Mouse (Mus musculus) stomach, embryonic 14.5 days (tissue): ENCODE measurements around the gene Ncoa3. TPM values are rescaled to one million over a fixed set of nuclear protein-coding genes. Genes with fewer than 3 reads are reported as not detected.

Source experiments
- ATAC-seq: fragments of 200-750 bp; cut with Nextera tagmentation; 2 replicates; pipeline ENCODE4 v1.8.0; 2017; ENCODE audit warnings: low read depth, moderate TSS enrichment; ENCODE audit not compliant: insufficient number of reproducible peaks, insufficient read depth, low FRiP score
- H3K27ac ChIP-seq: fragments of 300-500 bp; sonication (generic); 2 replicates; pipeline ENCODE4 v1.5.1; 2014; ENCODE audit warnings: mild to moderate bottlenecking, low read length, moderate library complexity, mixed read lengths
- H3K27me3 ChIP-seq: fragments of 300-500 bp; sonication (generic); 2 replicates; pipeline ENCODE4 v1.6.1; 2014; ENCODE audit warnings: low read length, control low read depth, mixed read lengths; ENCODE audit not compliant: control insufficient read depth, insufficient read depth
- H3K36me3 ChIP-seq: fragments of 300-500 bp; sonication (generic); 2 replicates; pipeline ENCODE4 v1.6.1; 2014; ENCODE audit warnings: mild to moderate bottlenecking, control low read depth, low read length, moderate library complexity, mixed read lengths; ENCODE audit not compliant: control insufficient read depth, insufficient read depth
- H3K4me1 ChIP-seq: fragments of 300-500 bp; sonication (generic); 2 replicates; pipeline ENCODE4 v1.6.1; 2014; ENCODE audit warnings: low read length, control low read depth, mixed read lengths; ENCODE audit not compliant: control insufficient read depth, insufficient read depth
- H3K4me2 ChIP-seq: fragments of 300-500 bp; sonication (generic); replicated peaks from 2 replicates; pipeline ENCODE4 v1.6.1; 2014; ENCODE audit warnings: low read depth, low read length, control low read depth
- H3K4me3 ChIP-seq: fragments of 300-500 bp; sonication (generic); 2 replicates; pipeline ENCODE4 v1.5.1; 2014; ENCODE audit warnings: low read depth, low read length, control low read depth
- H3K9ac ChIP-seq: fragments of 300-500 bp; sonication (generic); replicated peaks from 2 replicates; pipeline ENCODE4 v1.6.1; 2014; ENCODE audit warnings: low read depth, mild to moderate bottlenecking, control low read depth, low read length, moderate library complexity, mixed read lengths
- H3K9me3 ChIP-seq: fragments of 300-500 bp; sonication (generic); 2 replicates; pipeline ENCODE4 v1.6.1; 2016; ENCODE audit warnings: low read depth, low read length, control low read depth; ENCODE audit not compliant: control insufficient read depth
- WGBS: fragments of 180-500 bp; shearing (Covaris S2); extraction: QIAGEN DNeasy Blood & Tissue Kit; methylation state at CpG from one replicate; pipeline ENCODE4 v1.1.7; 2014; 5-methylcytosine and 5-hydroxymethylcytosine counted together
- polyA plus RNA-seq: library from polyadenylated mRNA; unstranded; fragments of >200 nt; fragmentation: Nextera tagmentation; extraction: Ambion mirVana; gene quantifications from 2 replicates; pipeline ENCODE4 v1.2.1, GENCODE M21; 2014

The Ncoa3 gene
- polyA plus RNA-seq, 1 experiment from 2014 or later: 25.7 TPM

DNA sequence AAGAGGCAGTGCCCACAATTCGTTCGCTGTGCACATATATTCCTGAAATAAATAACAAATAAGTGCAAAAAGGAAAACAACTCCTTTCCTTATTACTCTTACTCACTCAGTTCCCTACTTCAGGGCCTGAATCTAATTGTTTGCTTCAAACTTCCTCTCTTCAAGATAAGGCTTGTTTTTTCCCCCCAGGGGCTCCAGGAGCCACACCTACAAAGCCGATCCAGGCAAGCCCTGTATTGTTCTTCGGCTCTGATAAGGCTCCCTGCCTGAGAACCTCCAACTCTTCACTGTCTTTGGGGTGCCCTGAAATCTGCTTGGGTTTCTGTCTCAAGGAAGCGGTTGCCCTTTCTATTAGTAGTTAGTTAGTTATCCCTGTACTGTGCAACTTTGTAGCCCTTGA is 15.6 kb upstream of the Ncoa3 start:
- Histone ChIP-seq H3K9me3 (no peaks in the 10 kb centered on the region), H3K9ac (no peak overlapping the region), H3K4me1 (0 out of 2 replicates have a peak, but pooled peaks cover 2% of the 10 kb centered on the region), H3K4me2 (no peak overlapping the region), H3K27me3 (no peaks in the 10 kb centered on the region), H3K27ac (peak overlapping the region; percentile 33; the same call in 1 of the 2 replicates), H3K4me3 (no peak overlapping the region), H3K36me3 (no peaks in the 10 kb centered on the region)
- 59% methylated on average over 5 of the region's 5 CpGs for WGBS
- ATAC-seq: no peak

DNA sequence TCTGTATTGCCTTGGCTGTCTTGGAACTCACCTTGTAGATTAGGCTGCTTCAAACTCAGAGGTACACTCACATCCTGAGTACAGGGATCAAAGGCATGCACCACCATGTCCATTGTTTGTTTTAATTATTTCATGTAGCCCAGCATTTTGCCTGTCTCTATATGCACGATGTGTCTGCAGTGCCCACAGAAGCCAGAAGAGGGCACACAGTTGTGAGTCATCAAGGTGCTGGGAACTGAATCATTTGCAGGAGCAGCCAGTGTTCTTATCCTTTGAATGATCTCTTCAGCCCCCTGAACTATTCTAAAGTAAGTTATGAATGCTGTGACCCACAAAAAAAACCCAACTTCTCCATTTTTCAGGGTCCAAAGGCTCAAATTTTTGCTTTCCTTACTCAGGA is 14.3 kb upstream of the Ncoa3 start:
- no peaks in the 10 kb centered on the region for H3K36me3 ChIP-seq
- H3K9me3 ChIP-seq: no peaks in the 10 kb centered on the region
- no peak for ATAC-seq
- H3K9ac ChIP-seq: no peak overlapping the region
- no peak overlapping the region for H3K4me2 ChIP-seq
- peaks cover 7% of the 10 kb centered on the region; the same call in 1 of the 2 replicates for H3K4me1 ChIP-seq
- H3K27ac ChIP-seq: no peak overlapping the region
- 94% methylated on average over 1 of the region's 1 CpGs for WGBS
- H3K4me3 ChIP-seq: no peak overlapping the region
- H3K27me3 ChIP-seq: no peaks in the 10 kb centered on the region

DNA sequence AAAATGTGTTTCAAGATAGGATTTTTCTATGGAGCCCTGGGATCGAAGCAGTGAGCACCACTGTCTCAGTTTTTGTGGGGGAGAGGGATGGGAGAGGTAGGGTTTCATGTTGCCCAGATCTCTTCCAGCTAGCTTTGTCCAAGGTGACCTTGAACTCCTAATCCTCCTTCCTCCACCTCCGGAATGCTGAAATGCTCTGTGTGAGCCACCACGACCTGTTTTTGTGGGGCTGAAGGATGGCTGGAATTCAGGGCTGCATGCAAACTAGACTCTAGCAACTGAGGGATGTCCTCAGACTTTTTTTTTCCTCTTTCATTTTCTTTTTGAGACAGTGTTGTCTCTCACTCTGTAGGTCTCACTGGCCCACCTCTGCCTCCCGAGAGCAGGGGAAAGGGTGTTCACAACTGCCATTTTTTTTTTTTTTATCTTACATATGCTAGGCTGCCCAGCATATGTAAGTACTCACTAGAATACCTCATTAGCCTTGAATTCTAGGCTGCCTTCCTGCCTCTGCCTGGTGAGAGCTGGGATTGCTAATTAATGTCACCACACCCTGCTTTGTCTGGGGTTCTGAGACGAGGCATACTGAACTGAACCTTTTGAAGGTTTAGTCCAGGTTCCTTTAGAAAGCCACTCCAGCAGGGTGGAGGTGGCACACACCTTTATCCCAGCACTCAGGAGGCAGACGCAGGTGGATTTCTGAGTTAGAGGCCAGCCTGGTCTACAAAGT is 11.0 kb upstream of the Ncoa3 start:
- WGBS: 65% methylated on average over 6 of the region's 6 CpGs
- ATAC-seq: no peak
- no peak overlapping the region for H3K4me2 ChIP-seq
- no peaks in the 10 kb centered on the region for H3K9me3 ChIP-seq
- no peaks in the 10 kb centered on the region for H3K36me3 ChIP-seq
- H3K27ac ChIP-seq: no peak overlapping the region
- no peak overlapping the region for H3K9ac ChIP-seq
- H3K4me1 ChIP-seq: peaks cover 7% of the 10 kb centered on the region; the same call in 1 of the 2 replicates
- no peaks in the 10 kb centered on the region for H3K27me3 ChIP-seq
- H3K4me3 ChIP-seq: no peak overlapping the region

DNA sequence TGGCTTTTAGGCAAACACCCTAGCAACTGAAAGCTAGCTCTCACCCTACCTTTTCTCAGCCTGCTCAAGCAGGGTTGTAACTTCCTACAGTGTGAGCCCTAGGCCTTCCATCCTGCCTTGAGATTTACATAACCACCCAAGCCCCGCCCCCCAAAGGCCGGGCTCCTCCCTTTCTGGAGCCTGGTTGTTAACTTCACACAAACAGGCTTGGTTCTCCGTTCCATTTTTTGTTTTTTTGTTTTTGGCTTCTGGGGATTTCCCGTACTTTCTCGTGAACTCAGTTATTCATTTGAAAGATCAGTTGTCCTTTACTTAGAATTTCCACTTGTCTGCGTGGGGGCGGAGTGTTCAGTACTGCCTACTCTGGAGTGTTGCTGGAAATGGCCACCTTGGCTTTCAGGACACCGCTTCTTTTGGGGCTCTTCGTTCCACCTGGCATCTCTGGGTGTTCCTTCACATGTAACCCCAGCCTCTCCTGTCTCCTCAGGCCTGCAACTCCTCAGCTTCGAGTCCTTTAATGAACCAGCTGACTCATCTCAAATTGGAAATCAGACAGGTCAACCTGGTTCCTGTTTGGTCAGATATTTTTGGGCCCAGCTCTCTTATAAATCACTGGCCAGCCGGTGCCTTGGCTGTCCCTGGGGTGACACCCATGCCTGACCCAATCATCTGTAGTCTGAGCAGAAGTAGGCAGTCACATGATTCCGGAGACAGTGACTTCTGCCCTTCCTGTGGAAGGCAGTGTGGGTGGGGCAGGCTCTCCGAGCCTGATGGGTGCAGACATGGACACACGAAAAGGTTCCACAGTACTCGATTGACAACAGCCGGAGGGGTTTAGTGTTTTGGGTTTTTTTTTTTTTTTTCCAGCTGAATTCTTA is 9.7 kb upstream of the Ncoa3 start:
- H3K4me2 ChIP-seq: no peak overlapping the region
- H3K27ac ChIP-seq: peak overlapping the region; percentile 4; the same call in 1 of the 2 replicates
- no peaks in the 10 kb centered on the region for H3K27me3 ChIP-seq
- no peak overlapping the region for H3K4me3 ChIP-seq
- H3K4me1 ChIP-seq: peaks cover 5% of the 10 kb centered on the region; the same call in 1 of the 2 replicates
- no peaks in the 10 kb centered on the region for H3K9me3 ChIP-seq
- 0 out of 2 replicates have a peak, but pooled peaks have one; percentile 46 for ATAC-seq
- 44% methylated on average over 16 of the region's 16 CpGs for WGBS
- H3K36me3 ChIP-seq: no peaks in the 10 kb centered on the region
- H3K9ac ChIP-seq: no peak overlapping the region

DNA sequence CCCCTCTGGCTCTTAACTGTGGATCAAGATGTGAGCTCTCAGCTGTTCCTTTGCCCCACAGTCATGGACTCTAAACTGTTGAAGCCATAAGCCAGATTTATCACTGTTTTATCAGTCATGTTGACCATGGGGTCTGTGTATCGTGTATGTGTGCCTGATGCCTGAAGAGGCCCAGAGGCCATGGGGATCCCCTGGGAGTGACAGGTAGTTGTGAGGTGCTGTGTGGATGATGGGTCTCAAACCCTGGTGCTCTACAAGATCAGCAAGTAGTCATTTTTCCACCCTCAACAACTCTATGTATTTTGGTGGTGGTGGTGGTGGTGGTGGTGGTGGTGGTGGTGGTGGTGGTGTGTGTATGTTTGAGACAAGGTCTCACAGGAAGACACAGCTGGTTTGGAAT is 8.1 kb upstream of the Ncoa3 start:
- ATAC-seq: no peak
- H3K4me2 ChIP-seq: no peak overlapping the region
- 95% methylated on average over 1 of the region's 1 CpGs for WGBS
- no peak overlapping the region for H3K27ac ChIP-seq
- no peaks in the 10 kb centered on the region for H3K9me3 ChIP-seq
- H3K27me3 ChIP-seq: no peaks in the 10 kb centered on the region
- H3K9ac ChIP-seq: no peak overlapping the region
- peaks cover 5% of the 10 kb centered on the region; the same call in 1 of the 2 replicates for H3K4me1 ChIP-seq
- no peak overlapping the region for H3K4me3 ChIP-seq
- no peaks in the 10 kb centered on the region for H3K36me3 ChIP-seq

DNA sequence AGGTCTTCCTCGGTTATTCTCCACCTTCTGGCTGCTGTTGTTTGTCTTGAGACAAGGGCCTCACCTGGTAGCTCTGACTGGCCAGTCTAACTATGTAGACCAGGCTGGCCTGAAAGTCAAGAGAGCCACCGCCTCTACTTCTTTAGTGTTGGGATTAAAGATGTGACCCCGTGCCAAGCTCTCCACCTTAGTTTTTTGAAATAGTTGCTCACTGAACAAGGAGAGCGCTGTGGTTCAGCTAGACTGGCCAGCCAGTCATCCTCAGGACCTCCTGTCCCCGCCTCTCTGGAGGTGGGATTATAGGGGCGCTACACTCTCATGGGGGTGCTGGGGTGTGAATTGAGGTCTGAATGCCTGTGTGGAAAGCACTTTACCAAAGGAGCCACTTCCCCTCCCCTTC is 7.5 kb upstream of the Ncoa3 start:
- no peak overlapping the region for H3K9ac ChIP-seq
- H3K4me2 ChIP-seq: no peak overlapping the region
- H3K27me3 ChIP-seq: no peaks in the 10 kb centered on the region
- no peak overlapping the region for H3K27ac ChIP-seq
- H3K4me1 ChIP-seq: peaks cover 5% of the 10 kb centered on the region; the same call in 1 of the 2 replicates
- WGBS: 82% methylated on average over 6 of the region's 6 CpGs
- no peaks in the 10 kb centered on the region for H3K36me3 ChIP-seq
- no peaks in the 10 kb centered on the region for H3K9me3 ChIP-seq
- ATAC-seq: no peak
- H3K4me3 ChIP-seq: no peak overlapping the region

DNA sequence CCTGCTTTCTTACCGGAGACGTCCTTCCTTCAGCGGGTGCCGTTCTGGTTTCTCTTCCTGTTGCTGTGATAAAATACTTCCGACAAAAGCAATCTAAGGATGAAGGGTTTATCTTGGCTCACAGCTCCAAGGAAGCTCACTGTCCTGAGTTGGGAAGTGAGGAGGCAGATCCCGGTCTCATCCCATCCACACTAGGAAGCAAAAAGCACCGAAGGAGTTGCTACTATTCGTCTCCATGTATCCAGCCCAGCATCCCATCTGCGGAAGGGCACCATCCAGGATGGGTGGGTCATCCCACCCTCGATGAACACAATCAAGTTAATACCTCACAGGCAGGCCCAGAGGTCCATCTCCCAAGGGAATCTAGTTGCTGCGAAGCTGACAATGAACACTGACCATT is 6.9 kb upstream of the Ncoa3 start:
- no peaks in the 10 kb centered on the region for H3K27me3 ChIP-seq
- 90% methylated on average over 11 of the region's 11 CpGs for WGBS
- no peak for ATAC-seq

DNA sequence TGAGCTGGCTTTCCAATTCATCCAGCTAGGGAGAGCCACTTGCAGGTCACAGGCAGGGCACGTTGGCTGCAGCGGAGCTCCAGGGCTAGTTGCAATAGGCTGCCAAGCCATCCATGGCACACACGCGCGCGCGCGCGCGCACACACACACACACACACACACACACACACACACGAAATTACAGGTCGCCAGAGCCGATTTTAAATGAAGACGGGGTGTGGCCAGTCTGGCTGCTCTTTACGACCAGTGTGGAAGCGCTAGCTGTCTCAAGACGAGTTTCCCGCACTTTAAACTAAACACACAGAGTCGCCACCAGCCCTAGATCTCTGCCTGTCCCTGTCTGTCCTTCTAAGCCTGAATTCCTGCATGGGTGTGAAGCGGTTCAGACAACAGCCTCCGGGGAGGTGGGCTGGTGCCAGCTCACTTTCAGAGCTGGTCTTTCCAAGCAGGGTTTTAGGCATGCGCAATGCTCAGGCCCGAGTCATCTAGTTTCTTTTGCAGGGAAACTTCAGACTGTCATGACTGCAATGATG is 5.4 kb upstream of the Ncoa3 start:
- Histone ChIP-seq H3K27me3 (no peaks in the 10 kb centered on the region), H3K4me3 (peak overlapping the region; percentile 34), H3K27ac (peak overlapping the region; percentile 88), H3K36me3 (no peaks in the 10 kb centered on the region), H3K9me3 (no peaks in the 10 kb centered on the region), H3K4me2 (peak overlapping the region; percentile 64), H3K4me1 (peaks cover 5% of the 10 kb centered on the region; the same call in 1 of the 2 replicates), H3K9ac (peak overlapping the region; percentile 41; the same call in 1 of the 2 replicates)
- peak; percentile 63; the same call in 1 of the 2 replicates for ATAC-seq
- WGBS: 1% methylated on average over 23 of the region's 23 CpGs

More for the DNA sequence above, 6.9 kb upstream of the Ncoa3 start:
- H3K4me1 ChIP-seq: peaks cover 5% of the 10 kb centered on the region; the same call in 1 of the 2 replicates
- no peak overlapping the region for H3K9ac ChIP-seq
- H3K4me3 ChIP-seq: no peak overlapping the region
- H3K27ac ChIP-seq: no peak overlapping the region
- no peaks in the 10 kb centered on the region for H3K9me3 ChIP-seq
- H3K4me2 ChIP-seq: no peak overlapping the region
- H3K36me3 ChIP-seq: no peaks in the 10 kb centered on the region
